Mouse (Mus musculus): ENCODE measurements around the gene Plscr3. TPM values are rescaled to one million over a fixed set of nuclear protein-coding genes. Genes with fewer than 3 reads are reported as not detected.
A peak's percentile ranks its signal among the peaks of the same experiment; 100 is the strongest.

Plscr3 gene
- polyA plus RNA-seq (2012; rRNA removed), result 33.6 and 37.6 TPM in 2 replicates

DNA sequence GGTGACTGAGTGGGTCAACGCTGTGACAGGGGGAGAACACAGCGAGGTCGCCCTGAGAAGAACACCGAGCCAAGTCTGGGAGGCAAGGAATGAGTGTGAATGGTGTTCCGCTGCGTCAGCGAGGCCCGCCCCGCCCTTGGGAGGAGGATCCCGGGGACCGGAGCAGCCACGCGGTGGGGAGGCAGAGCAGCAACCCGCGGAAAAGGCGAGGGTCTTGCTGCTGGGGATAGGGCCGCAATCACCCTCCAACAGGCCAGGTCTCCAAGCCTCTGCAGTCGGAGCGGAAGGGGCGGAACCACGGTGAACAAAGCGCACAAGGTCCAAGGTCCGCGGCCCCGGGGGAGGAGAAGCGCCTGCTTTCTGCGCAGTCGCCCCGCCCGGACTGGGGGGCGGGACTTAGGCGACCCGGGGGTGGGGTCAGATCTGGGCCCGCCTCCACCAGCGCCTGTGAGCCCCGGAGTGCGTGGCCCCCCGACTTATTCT is at the start of gene Plscr3:
Gene Plscr3, plus strand, starts transcription at position 179 of the 483 bp plus-strand sequence.
- DNase-seq (ENCODE audit: extremely low spot score in 1 of 2, low spot score in 1 of 2), result peak; percentile 71 to 82

- DNase-seq (ENCODE audit: extremely low spot score in 1 of 2, low spot score in 1 of 2), result no peak
Observed at GRCm38 (mm10) chr11:69797924-69798323, 48.3 kb upstream of the Plscr3 start.

DNA sequence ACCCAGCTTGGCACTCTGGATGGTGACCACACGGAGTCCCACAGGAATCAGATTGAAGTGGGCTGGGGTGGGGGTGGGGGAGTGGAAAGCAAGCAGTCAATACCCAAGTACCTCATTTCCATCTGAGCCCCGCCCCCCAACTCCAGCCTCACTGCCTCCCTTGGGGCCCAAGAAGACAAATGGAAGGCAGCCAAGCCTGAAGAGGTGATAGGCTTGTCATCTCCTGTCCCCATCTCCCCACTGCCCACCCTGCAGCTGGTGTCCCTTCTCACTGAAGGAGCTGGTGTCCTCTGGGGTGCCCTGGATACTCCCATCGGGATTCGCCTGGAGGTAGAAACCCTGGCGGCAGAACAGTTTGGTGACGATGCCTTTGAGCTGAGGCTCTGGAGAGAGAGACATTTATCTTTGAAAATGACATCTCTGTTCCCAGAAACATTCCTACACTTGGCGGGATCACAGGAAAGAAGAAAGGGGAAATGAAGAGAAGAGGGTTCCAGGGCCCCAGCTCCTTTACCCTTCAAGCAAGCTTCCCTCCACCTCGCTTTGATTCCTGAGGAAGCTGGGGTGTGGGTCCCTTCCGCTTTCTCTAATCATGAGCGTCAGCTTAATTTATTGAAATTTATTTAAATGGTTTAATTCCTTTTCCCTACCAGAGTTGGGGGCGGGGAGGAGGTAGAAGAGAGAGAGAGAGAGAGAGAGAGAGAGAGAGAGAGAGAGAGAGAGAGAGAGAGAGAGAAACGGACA is 46.6 kb upstream of the Plscr3 start:
- DNase-seq (ENCODE audit: extremely low spot score in 1 of 2, low spot score in 1 of 2), result no peak

- no peak for DNase-seq (ENCODE audit: extremely low spot score in 1 of 2, low spot score in 1 of 2)
Observed at GRCm38 (mm10) chr11:69800138-69800391, 46.1 kb upstream of the Plscr3 start.

GRCm38 (mm10) chr11:69800392-69801197 is 45.6 kb upstream of the Plscr3 start:
- no peak for DNase-seq (ENCODE audit: extremely low spot score in 1 of 2, low spot score in 1 of 2)

DNA sequence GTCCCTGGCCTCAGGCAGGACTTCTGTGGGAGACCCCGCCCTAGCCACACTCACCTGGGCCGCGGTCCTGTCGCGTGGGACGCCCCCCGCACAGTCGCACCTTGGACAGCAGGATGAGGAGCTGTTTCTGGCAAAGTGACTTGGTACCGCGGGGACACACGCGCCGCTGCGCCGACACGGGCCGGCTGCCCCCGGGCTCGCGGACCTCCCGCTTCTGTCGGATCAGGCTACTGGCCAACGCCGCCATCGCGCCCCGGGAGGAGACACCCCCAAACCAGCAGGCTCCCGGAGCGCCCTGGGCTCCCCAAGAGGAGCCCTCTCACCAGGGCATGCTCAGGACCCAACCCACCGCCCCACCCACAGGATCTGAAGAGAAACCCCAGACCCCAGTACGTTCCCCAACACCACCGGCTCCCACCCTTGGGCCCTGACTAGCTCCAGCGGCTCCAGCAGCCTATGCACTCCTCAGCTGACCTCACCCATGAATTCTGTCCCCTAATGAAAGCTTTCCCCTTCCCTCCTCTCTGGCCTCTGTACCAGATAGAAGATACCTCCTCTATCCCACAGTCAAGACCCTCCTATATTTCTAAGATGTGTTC is 44.7 kb upstream of the Plscr3 start, which contains the start of gene Fgf11:
Gene Fgf11, minus strand, starts transcription at position 479 of the 599 bp plus-strand sequence.
- DNase-seq (ENCODE audit: extremely low spot score in 1 of 2, low spot score in 1 of 2), result no peak

- peak in 1 of 2 experiments; percentile 81 for DNase-seq (ENCODE audit: extremely low spot score in 1 of 2, low spot score in 1 of 2)
Observed at GRCm38 (mm10) chr11:69802648-69803105, 43.5 kb upstream of the Plscr3 start.

DNA sequence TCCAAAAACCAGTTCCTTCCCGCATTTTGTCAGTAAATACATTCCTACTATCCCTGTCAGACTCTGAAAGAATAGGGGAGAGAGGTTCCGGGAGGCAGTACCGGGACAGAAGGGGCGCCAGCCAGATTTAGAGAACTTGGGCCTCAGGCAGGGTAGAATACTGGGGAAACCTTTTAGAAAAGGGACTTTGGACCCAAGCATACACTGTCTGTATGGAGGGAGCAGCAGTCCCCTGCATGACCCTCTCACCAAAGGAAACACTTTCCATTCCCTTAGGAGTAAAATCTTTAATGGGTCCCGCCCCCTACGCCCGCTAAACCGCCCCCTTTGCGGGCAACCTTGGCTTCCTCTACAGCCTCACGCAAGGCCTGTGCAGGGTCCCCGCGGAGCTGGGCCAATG is 42.8 kb upstream of the Plscr3 start:
- no peak for DNase-seq (ENCODE audit: extremely low spot score in 1 of 2, low spot score in 1 of 2)

GRCm38 (mm10) chr11:69803786-69804651 is 42.2 kb upstream of the Plscr3 start:
- peak in 1 of 2 experiments; percentile 74 for DNase-seq (ENCODE audit: extremely low spot score in 1 of 2, low spot score in 1 of 2)

DNA sequence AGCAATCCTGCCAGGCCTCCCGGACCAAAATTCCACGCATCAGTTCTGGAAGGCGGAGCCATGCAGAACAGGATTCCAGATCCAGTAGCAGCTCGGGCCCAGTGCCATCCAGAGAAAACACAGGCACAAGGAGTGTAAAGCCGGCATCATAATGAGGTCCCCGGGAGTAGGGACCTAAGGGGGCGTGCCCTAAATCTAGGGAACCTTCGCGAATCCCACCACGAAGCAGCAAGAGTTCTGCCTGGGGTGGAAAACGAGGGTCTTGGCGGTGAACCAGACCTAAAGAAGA is 41.6 kb upstream of the Plscr3 start:
- DNase-seq (ENCODE audit: extremely low spot score in 1 of 2, low spot score in 1 of 2), result no peak

- no peak for DNase-seq (ENCODE audit: extremely low spot score in 1 of 2, low spot score in 1 of 2)
Observed at GRCm38 (mm10) chr11:69804972-69805909, 40.9 kb upstream of the Plscr3 start, which contains the start of gene Tmem102. Gene Tmem102 (minus strand): TSS chr11:69805624.

DNA sequence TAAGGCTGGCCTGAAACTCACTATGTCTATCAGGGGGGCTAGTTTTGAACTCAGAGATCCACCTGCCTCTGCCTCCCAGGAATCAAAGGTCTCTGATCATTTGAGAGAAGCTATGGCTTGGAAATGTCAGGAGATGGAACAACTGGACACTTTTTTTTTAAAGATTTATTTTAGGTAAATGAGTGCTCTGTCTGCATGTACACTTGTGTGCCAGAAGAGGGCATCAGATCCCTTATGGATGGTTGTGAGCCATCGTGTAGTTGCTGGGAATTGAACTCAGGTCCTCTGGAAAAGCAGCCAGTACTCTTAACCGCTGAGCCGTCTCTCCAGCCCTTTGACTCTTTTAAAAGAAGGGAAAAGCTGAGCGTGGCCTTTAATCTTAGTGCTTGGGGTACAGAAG is 39.8 kb upstream of the Plscr3 start:
- DNase-seq (ENCODE audit: extremely low spot score in 1 of 2, low spot score in 1 of 2), result no peak

GRCm38 (mm10) chr11:69807641-69808040 is 38.5 kb upstream of the Plscr3 start:
- no peak for DNase-seq (ENCODE audit: extremely low spot score in 1 of 2, low spot score in 1 of 2)

- no peak for DNase-seq (ENCODE audit: extremely low spot score in 1 of 2, low spot score in 1 of 2)
Observed at GRCm38 (mm10) chr11:69810280-69810679, 35.9 kb upstream of the Plscr3 start.

GRCm38 (mm10) chr11:69815155-69815554 is 31.0 kb upstream of the Plscr3 start, which contains the start of gene Gm39566:
Gene Gm39566 (minus strand): TSS chr11:69815298.
- no peak for DNase-seq (ENCODE audit: extremely low spot score in 1 of 2, low spot score in 1 of 2)

GRCm38 (mm10) chr11:69816520-69816919 is 29.7 kb upstream of the Plscr3 start:
- no peak for DNase-seq (ENCODE audit: extremely low spot score in 1 of 2, low spot score in 1 of 2)

DNA sequence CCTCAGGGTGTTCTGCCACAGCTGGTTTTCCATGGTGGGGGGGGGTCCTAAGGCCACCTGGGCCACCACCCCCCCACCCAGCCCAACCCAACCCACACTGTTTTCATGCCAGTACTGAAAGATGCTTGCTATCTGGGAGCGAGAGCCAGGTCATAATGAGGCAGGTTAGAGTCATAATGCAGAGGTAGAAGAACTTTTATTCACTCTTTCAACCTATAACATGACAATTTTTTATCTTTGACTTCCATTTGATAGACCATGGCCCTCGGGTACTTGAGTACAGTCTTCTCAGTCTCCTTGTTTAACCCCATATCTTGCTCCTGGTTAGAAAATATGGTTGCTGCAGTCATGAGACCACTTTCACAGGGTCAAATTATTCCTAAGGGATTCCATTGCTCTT is 27.8 kb upstream of the Plscr3 start, which contains the start of gene Spem2:
Gene Spem2, minus strand, starts transcription at position 101 of the 400 bp plus-strand sequence.
- no peak for DNase-seq (ENCODE audit: extremely low spot score in 1 of 2, low spot score in 1 of 2)

- no peak for DNase-seq (ENCODE audit: extremely low spot score in 1 of 2, low spot score in 1 of 2)
Observed at GRCm38 (mm10) chr11:69818871-69819270, 27.3 kb upstream of the Plscr3 start.

- no peak for DNase-seq (ENCODE audit: extremely low spot score in 1 of 2, low spot score in 1 of 2)
Observed at GRCm38 (mm10) chr11:69822080-69822479, 24.1 kb upstream of the Plscr3 start, which contains the start of gene Spem1. Gene Spem1 (minus strand): TSS chr11:69822180.

All from frontal cortex, adult 2 months (tissue).